Mouse (Mus musculus): ENCODE results near the gene Cyp4f13.

DNA sequence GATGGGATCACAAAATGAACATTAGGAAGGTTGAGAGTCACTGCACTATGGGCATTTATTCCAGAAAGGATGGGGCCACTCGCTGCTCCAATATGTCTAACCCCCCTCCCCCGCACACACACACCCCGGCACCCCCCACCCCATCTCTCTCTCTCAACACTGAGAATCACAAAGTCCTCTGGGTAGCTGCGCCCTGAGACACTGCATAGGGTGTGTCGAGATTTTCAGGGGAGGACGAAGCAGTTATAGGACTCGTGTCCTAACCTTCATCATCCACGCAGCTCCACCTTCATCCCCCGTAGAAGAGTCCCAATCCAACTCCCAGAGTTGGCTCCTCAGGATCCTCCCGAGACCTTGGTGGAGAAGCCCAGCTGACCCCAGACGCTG, 56.4 kb downstream of the Cyp4f13 start:
- TF ChIP-seq CHD2 (IDR thresholded peaks at IDR 0.05; ENCODE audit: low read depth, low read length) (no peak), HCFC1 (IDR thresholded peaks at IDR 0.05; ENCODE audit: borderline replicate concordance, insufficient read depth, low read length) (no peak; the same call in 1 of the 2 replicates), ZNF384 (IDR thresholded peaks at IDR 0.05; ENCODE audit: low read depth, low read length) (no peak)

Data from ES-E14 (cell line).